Mouse (Mus musculus): ENCODE measurements around the gene Sapcd1. TPM values are rescaled to one million over a fixed set of nuclear protein-coding genes. Genes with fewer than 3 reads are reported as not detected.

Gene Sapcd1
- polyA plus RNA-seq, 1 experiment, result 0.14 TPM

GRCm38 (mm10) chr17:35057090-35057489 is 29.3 kb upstream of the Sapcd1 start:
- Histone ChIP-seq H3K27me3 (ENCODE audit: control insufficient read depth, insufficient read depth, insufficient read length) (no peaks in the 10 kb centered on the region), H3K79me2 (ENCODE audit: control insufficient read depth, insufficient read depth) (peaks cover 32% of the 10 kb centered on the region), H3K4me3 (no peak overlapping the region), H3K36me3 (ENCODE audit: control insufficient read depth, insufficient read depth) (peaks cover 47% of the 10 kb centered on the region), H3ac (ENCODE audit: control insufficient read depth, insufficient read length) (no peak overlapping the region), H3K4me2 (ENCODE audit: low read depth) (no peak overlapping the region)
- TF ChIP-seq USF1 (IDR thresholded peaks at IDR 0.05; ENCODE audit: low read depth), result no peak
- no peak for TF ChIP-seq TCF12 (IDR thresholded peaks at IDR 0.05; ENCODE audit: insufficient read depth, poor library complexity, severe bottlenecking)
- TF ChIP-seq E2F4 (IDR thresholded peaks at IDR 0.05; ENCODE audit: insufficient read depth), result no peak

- Histone ChIP-seq H3K27me3 (ENCODE audit: control insufficient read depth, insufficient read depth, insufficient read length) (no peaks in the 10 kb centered on the region), H3K4me3 (no peak overlapping the region), H3K79me2 (ENCODE audit: control insufficient read depth, insufficient read depth) (peaks cover 42% of the 10 kb centered on the region), H3ac (ENCODE audit: control insufficient read depth, insufficient read length) (no peak overlapping the region), H3K4me2 (ENCODE audit: low read depth) (no peak overlapping the region), H3K36me3 (ENCODE audit: control insufficient read depth, insufficient read depth) (peaks cover 48% of the 10 kb centered on the region)
- TF ChIP-seq SRF (IDR thresholded peaks at IDR 0.05; ENCODE audit: control insufficient read depth, insufficient read length, low read depth) (no peak), POLR2A (IDR thresholded peaks at IDR 0.05; ENCODE audit: insufficient read length, low read depth) (peak; percentile 5)
These were observed 28.1 kb upstream of the Sapcd1 start for GRCm38 (mm10) chr17:35055691-35056495.

- peak overlapping the region; percentile 1 for H3ac ChIP-seq (ENCODE audit: control insufficient read depth, insufficient read length)
- no peaks in the 10 kb centered on the region for H3K27me3 ChIP-seq (ENCODE audit: control insufficient read depth, insufficient read depth, insufficient read length)
- peaks cover 47% of the 10 kb centered on the region for H3K79me2 ChIP-seq (ENCODE audit: control insufficient read depth, insufficient read depth)
- no peak for TF ChIP-seq SRF (IDR thresholded peaks at IDR 0.05; ENCODE audit: control insufficient read depth, insufficient read length, low read depth)
- TF ChIP-seq POLR2A (IDR thresholded peaks at IDR 0.05; ENCODE audit: insufficient read length, low read depth), result no peak
- no peak for TF ChIP-seq USF1 (IDR thresholded peaks at IDR 0.05; ENCODE audit: low read depth)
- no peak for TF ChIP-seq MAX (IDR thresholded peaks at IDR 0.05; ENCODE audit: low read depth)
- no peak for TF ChIP-seq TCF12 (IDR thresholded peaks at IDR 0.05; ENCODE audit: insufficient read depth, poor library complexity, severe bottlenecking)
- no peak for TF ChIP-seq POLR2AphosphoS2 (IDR thresholded peaks at IDR 0.05; ENCODE audit: insufficient read length, low read depth)
- TF ChIP-seq TCF3 (IDR thresholded peaks at IDR 0.05; ENCODE audit: insufficient read length, low read depth), result no peak
- TF ChIP-seq MYOD1 (IDR thresholded peaks at IDR 0.05; ENCODE audit: control insufficient read depth in 1 of 3, insufficient read length in 2 of 3, low read depth in 2 of 3), result no peak
- no peak for TF ChIP-seq REST (IDR thresholded peaks at IDR 0.05; ENCODE audit: insufficient read depth, insufficient read length)
- TF ChIP-seq E2F4 (IDR thresholded peaks at IDR 0.05; ENCODE audit: insufficient read depth), result no peak
- TF ChIP-seq CEBPB (IDR thresholded peaks at IDR 0.05; ENCODE audit: insufficient read depth, poor library complexity, severe bottlenecking), result no peak
- no peak for TF ChIP-seq MYOG (IDR thresholded peaks at IDR 0.05; ENCODE audit: control insufficient read depth in 1 of 3, insufficient read depth in 1 of 3, insufficient read length in 2 of 3, low read depth in 2 of 3)
- peaks cover 37% of the 10 kb centered on the region for H3K36me3 ChIP-seq (ENCODE audit: control insufficient read depth, insufficient read depth)
- peak overlapping the region; percentile 86 for H3K4me2 ChIP-seq (ENCODE audit: low read depth)
- H3K4me3 ChIP-seq, result peak overlapping the region; percentile 96
These were observed 24.5 kb upstream of the Sapcd1 start for GRCm38 (mm10) chr17:35052271-35052798.

GRCm38 (mm10) chr17:35051156-35052086 is 23.6 kb upstream of the Sapcd1 start:
- Histone ChIP-seq H3K27me3 (ENCODE audit: control insufficient read depth, insufficient read depth, insufficient read length) (no peaks in the 10 kb centered on the region), H3K4me2 (ENCODE audit: low read depth) (peak overlapping the region; percentile 86), H3K79me2 (ENCODE audit: control insufficient read depth, insufficient read depth) (peaks cover 47% of the 10 kb centered on the region), H3K4me3 (peak overlapping the region; percentile 96), H3ac (ENCODE audit: control insufficient read depth, insufficient read length) (peak overlapping the region; percentile 1), H3K36me3 (ENCODE audit: control insufficient read depth, insufficient read depth) (peaks cover 37% of the 10 kb centered on the region)
- TF ChIP-seq MYOG (IDR thresholded peaks at IDR 0.05; ENCODE audit: control insufficient read depth in 1 of 3, insufficient read depth in 1 of 3, insufficient read length in 2 of 3, low read depth in 2 of 3) (peak in 1 of 3 experiments; percentile 60), TCF12 (IDR thresholded peaks at IDR 0.05; ENCODE audit: insufficient read depth, poor library complexity, severe bottlenecking) (no peak), MYOD1 (IDR thresholded peaks at IDR 0.05; ENCODE audit: control insufficient read depth in 1 of 3, insufficient read length in 2 of 3, low read depth in 2 of 3) (peak; percentile 12 to 70 (median 40)), POLR2A (IDR thresholded peaks at IDR 0.05; ENCODE audit: insufficient read length, low read depth) (peak; percentile 65), TCF3 (IDR thresholded peaks at IDR 0.05; ENCODE audit: insufficient read length, low read depth) (no peak), POLR2AphosphoS2 (IDR thresholded peaks at IDR 0.05; ENCODE audit: insufficient read length, low read depth) (peak; percentile 77), MAX (IDR thresholded peaks at IDR 0.05; ENCODE audit: low read depth) (no peak)

Data from myocyte (in vitro differentiated cells).